Mouse (Mus musculus): ENCODE data around the gene Nhlh2. TPM values are rescaled to one million over a fixed set of nuclear protein-coding genes. Genes with fewer than 3 reads are reported as not detected.
A peak's percentile ranks its signal among the peaks of the same experiment; 100 is the strongest.

Nhlh2 gene
- total RNA-seq, 4 experiments from 2014 or later, result 0.79 to 1.4 (median 1.3) TPM

GRCm38 (mm10) chr3:102024981-102025451 lies 15.1 kb downstream of the Nhlh2 start:
- no peak for DNase-seq (ENCODE audit: low spot score in 2 of 2)

- no peak for DNase-seq (ENCODE audit: low spot score in 2 of 2)
Observed at GRCm38 (mm10) chr3:102025659-102026058, 15.8 kb downstream of the Nhlh2 start.

- no peak for DNase-seq (ENCODE audit: low spot score in 2 of 2)
Observed at GRCm38 (mm10) chr3:102027880-102028279, 18.0 kb downstream of the Nhlh2 start.

- no peak for DNase-seq (ENCODE audit: low spot score in 2 of 2)
Observed at GRCm38 (mm10) chr3:102037806-102038205, 27.9 kb downstream of the Nhlh2 start.

- DNase-seq (ENCODE audit: low spot score in 2 of 2), result no peak
Observed at GRCm38 (mm10) chr3:102038608-102039007, 28.7 kb downstream of the Nhlh2 start.

GRCm38 (mm10) chr3:102041632-102042031 lies 31.8 kb downstream of the Nhlh2 start:
- DNase-seq (ENCODE audit: low spot score in 2 of 2), result no peak

- DNase-seq (ENCODE audit: low spot score in 2 of 2), result no peak
Observed at GRCm38 (mm10) chr3:102045071-102045470, 35.2 kb downstream of the Nhlh2 start.

GRCm38 (mm10) chr3:102047532-102047931 lies 37.7 kb downstream of the Nhlh2 start:
- no peak for DNase-seq (ENCODE audit: low spot score in 2 of 2)

- no peak for DNase-seq (ENCODE audit: low spot score in 2 of 2)
Observed at GRCm38 (mm10) chr3:102049207-102050104, 39.6 kb downstream of the Nhlh2 start.

- DNase-seq (ENCODE audit: low spot score in 2 of 2), result no peak
Observed at GRCm38 (mm10) chr3:102052036-102052435, 42.2 kb downstream of the Nhlh2 start.

GRCm38 (mm10) chr3:102053293-102053692 lies 43.4 kb downstream of the Nhlh2 start:
- DNase-seq (ENCODE audit: low spot score in 2 of 2), result no peak

- no peak for DNase-seq (ENCODE audit: low spot score in 2 of 2)
Observed at GRCm38 (mm10) chr3:102055878-102056277, 46.0 kb downstream of the Nhlh2 start.

GRCm38 (mm10) chr3:102060065-102060464 lies 50.2 kb downstream of the Nhlh2 start:
- DNase-seq (ENCODE audit: low spot score in 2 of 2), result no peak

- peak; percentile 15 to 48 for DNase-seq (ENCODE audit: low spot score in 2 of 2)
Observed at GRCm38 (mm10) chr3:102061923-102062670, 52.2 kb downstream of the Nhlh2 start.

- no peak for DNase-seq (ENCODE audit: low spot score in 2 of 2)
Observed at GRCm38 (mm10) chr3:102062671-102063010, 52.8 kb downstream of the Nhlh2 start.

GRCm38 (mm10) chr3:102063273-102064120 lies 53.6 kb downstream of the Nhlh2 start:
- no peak for DNase-seq (ENCODE audit: low spot score in 2 of 2)

- no peak for DNase-seq (ENCODE audit: low spot score in 2 of 2)
Observed at GRCm38 (mm10) chr3:102064566-102064965, 54.7 kb downstream of the Nhlh2 start.

All from layer of hippocampus, adult 8-10 months (tissue).